Mouse (Mus musculus) cortical plate, adult 2 months (tissue): ENCODE data around the gene Cdkn2aip.

Experiments used
- CTCF ChIP-seq: fragments of 200-500 bp; IDR thresholded peaks from 2 replicates; pipeline ENCODE4 v1.5.1; 2011; ENCODE audit warnings: mild to moderate bottlenecking, control low read depth, low read length; ENCODE audit not compliant: insufficient read depth; ENCODE audit errors: extremely low read depth
- POLR2A ChIP-seq: fragments of 200-500 bp; IDR thresholded peaks from 2 replicates; pipeline ENCODE4 v1.6.1; 2011; ENCODE audit warnings: mild to moderate bottlenecking, low read length, control low read depth; ENCODE audit not compliant: insufficient read depth; ENCODE audit errors: extremely low read depth

DNA sequence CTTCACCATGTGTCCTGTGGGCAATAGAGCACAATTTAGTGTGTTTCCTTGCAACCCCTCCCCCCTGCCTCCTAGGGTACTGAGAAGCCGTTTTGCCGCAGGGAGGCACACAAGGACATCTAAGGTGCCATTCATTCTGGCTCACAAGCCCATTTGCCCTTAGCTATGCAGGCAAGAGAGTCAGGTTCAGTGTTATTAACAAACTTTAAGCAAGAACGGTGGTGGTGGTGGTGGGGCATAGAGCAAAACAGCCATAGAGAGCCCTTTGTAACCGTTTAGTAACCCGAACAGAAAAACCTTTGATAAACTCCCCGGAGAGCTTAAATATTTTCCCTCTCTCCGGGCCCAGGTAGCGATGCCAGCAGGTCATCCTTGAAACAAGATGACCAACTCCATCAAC lies 29.3 kb upstream of the Cdkn2aip start:
- TF ChIP-seq POLR2A: no peak
- TF ChIP-seq CTCF: no peak
